Mouse (Mus musculus) granulocyte monocyte progenitor cell, adult 5-6 weeks (primary cell): ENCODE results near the gene Spata13. TPM values are rescaled to one million over a fixed set of nuclear protein-coding genes. Genes with fewer than 3 reads are reported as not detected.

ENCODE experiments used
- ATAC-seq: replicated peaks from 2 replicates; pipeline ENCODE4 v1.8.0; 2016; ENCODE audit warnings: mild to moderate bottlenecking, moderate TSS enrichment, inconsistent platforms; ENCODE audit not compliant: poor library complexity, severe bottlenecking
- total RNA-seq, 2 experiments: library from RNA; stranded (forward) in 1 of 2; stranded (reverse) in 1 of 2; fragments of 200-712, 200-1000 nt in 1 of 2; fragments of >200 nt in 1 of 2; fragmentation: Nextera tagmentation in 1 of 2; gene quantifications; 2 replicates each; pipeline ENCODE4 v1.2.3; 2014 to 2017

The Spata13 gene
- total RNA-seq, 2 experiments from 2014 or later = 24.0 to 39.3 TPM

DNA sequence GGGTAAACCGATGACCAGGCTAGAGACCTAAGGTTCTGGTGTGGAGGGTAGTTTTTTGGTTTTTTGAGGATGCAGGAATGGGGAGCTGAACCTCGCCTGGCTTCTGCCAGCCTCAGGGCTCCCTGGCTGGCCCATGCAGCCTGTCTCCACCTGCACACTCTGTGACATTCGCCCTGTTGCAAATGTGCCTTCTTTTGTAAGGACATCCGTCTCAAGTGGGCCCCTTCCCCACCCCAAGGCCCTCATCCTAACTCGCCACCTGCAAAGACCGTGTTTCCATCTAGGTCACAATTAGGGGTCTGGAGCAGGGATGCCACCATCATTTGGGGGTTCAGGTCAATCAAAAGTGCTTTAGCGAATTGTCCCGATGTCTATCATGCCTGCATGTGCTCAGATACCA, 75.9 kb downstream of the Spata13 start:
- ATAC-seq = no peak

DNA sequence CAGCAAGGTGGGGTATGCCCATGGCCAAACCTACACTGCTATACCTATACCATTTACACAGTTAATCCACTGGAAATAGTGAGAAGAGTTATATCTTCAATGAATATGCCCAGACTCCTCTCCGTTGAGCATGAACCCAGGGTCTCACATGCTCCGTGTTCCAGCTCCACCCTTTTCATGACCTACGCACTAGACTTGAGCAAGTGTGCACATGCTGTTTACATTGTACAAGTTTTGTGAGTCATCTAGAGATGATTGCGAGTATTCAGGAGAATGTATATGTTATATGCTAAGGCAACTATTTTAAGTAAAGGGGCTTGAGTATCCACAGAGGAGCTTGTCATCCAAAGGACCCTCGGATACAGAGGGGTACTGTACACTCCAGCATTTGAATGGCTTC, 77.4 kb downstream of the Spata13 start:
- no peak for ATAC-seq

- ATAC-seq = 0 out of 2 replicates have a peak, but pooled peaks have one; percentile 17
Measured at GRCm38 (mm10) chr14:60711590-60712288, 77.9 kb downstream of the Spata13 start.

DNA sequence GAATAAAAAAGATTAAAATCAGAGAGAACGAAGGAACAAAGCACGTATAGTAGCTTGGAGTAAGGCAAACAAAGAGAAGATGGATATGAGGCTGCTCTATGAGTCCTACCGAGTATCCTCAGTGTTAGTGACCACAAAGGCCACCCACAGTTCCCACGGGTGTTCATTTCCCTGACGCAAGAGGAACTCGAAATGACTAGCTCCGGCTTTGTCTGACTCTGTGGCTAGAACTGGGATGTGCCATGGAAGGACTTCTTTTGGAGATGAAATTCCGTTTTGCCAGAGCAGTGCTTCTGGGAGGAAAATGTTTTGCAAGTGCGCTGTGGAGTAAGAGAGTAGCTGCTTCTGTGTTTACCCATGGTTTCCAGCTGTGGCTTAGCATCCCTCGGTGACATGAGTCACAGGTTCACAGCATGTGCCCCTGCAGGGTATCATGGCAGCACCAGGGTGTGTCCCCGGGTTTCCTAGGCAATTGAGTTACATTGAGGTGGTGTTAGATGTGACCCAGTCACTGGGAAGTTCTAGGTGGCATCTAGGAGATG, 78.6 kb downstream of the Spata13 start:
- ATAC-seq = peak; percentile 47

- no peak for ATAC-seq
Measured at GRCm38 (mm10) chr14:60715686-60716085, 81.9 kb downstream of the Spata13 start.

DNA sequence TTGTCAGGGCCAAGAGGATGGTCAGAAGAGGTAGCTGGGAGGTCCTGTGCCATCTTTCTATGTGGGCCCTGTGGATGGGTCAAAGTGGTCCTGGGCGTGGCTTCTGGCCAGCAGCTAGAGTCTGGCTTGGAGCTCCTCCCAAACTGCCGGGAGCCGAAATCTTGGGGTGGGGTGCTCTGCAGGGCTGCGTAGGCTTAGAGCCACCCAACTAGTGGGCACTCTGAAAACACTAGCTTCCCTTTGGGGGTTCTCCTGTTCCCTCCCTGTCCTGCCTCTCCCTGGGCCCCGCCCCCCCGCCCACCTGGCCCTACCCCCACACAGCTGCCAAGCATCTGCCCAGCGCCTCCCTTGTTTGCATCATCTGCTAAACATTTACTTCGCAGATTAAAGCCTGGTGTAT, 87.5 kb downstream of the Spata13 start:
- peak; percentile 15; the same call in 1 of the 2 replicates for ATAC-seq

DNA sequence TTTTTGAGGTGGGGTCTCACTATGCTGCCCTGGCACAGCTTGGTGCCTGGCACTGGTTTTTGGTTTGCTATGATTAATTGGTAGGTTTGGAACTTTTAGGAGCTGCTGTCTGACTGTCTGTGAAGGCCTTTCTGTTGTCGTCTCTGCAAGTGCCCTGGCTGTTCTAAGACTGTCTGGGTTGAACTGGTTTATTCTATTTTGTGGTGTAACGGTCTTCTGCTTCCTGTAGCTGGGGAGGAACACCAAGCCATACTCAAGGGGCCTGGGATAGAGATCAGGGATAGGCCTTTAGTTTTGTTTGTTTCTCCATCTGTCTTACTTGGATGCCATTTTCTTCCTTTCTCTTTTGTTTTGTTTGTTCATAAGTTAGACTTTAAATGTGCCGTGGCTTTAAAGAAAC, 88.1 kb downstream of the Spata13 start:
- peak; percentile 21; the same call in 1 of the 2 replicates for ATAC-seq

GRCm38 (mm10) chr14:60726091-60726490, 92.3 kb downstream of the Spata13 start:
- no peak for ATAC-seq

DNA sequence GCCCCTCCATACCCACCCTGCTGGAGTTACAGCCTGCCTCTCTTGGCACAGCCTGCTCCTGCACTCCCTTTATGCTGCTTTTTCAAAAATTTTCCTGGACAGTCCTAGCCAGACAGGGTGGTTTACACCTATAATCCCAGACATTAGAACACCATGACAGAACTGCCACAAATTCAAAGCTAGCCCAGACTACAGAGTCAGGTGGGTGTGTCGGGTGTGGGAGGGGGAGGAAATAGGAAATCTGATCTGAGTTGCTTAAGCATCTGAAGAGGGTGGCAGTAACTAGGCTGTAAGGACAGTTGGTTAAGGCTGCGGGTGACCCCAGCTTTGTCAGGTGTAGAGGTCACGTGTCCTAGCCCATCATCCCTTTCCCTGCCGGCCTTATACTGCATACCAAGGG, 93.3 kb downstream of the Spata13 start:
- peak; percentile 52 for ATAC-seq

- no peak for ATAC-seq
Measured at GRCm38 (mm10) chr14:60732081-60732480, 98.3 kb downstream of the Spata13 start.

DNA sequence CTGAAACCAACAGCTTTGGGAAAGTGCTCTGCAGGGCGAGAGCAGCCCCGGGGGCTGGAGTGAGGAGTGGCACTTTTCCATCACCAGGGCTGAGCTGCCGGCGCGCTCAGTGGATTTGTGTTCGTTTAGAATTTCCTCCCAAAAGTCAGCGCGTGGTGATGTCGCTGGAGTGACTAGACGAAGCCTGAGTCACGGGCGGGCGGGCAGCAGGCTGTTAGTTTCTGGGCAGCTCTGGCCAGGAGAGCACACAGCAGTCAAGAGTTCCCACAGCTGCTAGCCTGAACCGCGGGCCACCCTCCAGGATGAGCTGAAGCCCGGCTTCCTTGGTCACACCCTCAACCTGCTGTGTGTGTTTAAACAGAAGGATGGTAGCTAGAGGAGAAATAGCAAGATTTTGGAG, 99.0 kb downstream of the Spata13 start:
- ATAC-seq = 0 out of 2 replicates have a peak, but pooled peaks have one; percentile 5

DNA sequence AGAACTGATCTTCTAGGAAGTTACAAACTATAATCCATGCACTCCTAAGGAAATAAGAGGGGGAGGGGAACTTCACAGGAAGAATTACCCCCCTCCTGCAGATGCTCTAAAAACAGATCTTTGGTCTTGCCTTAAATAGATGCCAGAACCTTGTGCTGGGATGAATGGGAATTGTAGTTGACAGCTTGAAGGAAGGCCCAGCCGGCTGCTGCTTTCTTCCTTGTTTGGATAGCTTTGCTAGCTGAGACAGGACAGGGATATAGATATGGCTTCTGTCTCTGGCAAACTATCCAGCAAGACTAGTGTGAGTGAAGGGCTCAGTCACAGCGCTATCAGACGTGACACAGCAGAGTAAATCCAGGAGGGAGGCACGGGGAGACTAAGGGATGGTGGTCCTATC, 99.9 kb downstream of the Spata13 start:
- no peak for ATAC-seq

GRCm38 (mm10) chr14:60735206-60735605, 101.4 kb downstream of the Spata13 start:
- ATAC-seq = no peak

GRCm38 (mm10) chr14:60735848-60736547, 102.2 kb downstream of the Spata13 start:
- peak; percentile 23 for ATAC-seq

DNA sequence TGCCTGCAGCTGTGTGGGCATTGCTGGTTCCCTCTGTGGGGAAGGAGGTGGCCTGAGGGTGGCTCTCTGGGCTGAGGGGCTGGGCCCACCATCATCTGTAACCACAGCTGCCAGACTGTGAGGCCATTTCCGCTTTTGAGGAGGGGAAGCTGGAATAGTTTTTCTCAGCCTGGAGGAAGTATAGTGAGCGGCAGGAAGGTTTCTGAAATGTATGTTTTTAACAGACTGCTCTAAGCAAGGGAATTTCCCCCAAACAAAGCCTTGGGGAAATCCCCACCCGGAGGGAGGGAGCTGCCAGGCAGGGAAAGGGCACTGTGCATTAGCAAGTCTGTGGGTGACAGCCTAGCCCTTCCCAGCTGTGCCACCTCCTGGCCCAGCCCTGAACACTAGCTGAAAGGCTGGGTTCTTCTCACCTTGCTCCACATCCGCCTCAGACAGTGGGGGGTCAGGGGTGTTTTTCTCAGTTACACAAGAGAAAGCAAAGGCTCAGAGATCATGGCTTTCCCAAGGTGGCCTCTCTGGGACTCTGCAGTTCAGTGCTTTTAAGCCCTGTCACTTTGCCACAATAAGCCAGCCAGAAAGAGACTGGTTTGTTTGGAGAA, 102.9 kb downstream of the Spata13 start:
- ATAC-seq = peak; percentile 70

DNA sequence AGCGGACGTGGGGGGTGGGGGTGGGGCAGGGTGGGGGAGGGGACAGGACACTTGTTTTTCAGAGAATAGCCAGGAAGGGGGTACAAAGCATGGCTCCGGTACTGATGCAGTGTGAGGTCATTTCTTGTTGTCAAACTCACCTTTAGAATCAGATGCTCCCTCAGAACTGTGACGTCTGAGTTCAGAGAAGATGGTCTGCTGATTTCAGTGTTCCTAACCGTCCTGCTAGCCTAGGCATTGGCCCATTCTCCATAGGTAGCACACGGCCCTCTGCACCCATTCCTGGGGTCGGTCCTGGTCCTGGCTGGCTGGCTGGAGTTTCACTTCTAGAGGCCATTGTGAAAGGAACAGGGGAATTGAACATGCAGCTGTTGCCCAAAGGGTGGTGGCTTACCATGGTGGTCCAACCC, 103.4 kb downstream of the Spata13 start:
- no peak for ATAC-seq

- ATAC-seq = peak; percentile 45
Measured at GRCm38 (mm10) chr14:60738434-60738938, 104.7 kb downstream of the Spata13 start.

GRCm38 (mm10) chr14:60739155-60739554, 105.4 kb downstream of the Spata13 start:
- ATAC-seq = no peak

DNA sequence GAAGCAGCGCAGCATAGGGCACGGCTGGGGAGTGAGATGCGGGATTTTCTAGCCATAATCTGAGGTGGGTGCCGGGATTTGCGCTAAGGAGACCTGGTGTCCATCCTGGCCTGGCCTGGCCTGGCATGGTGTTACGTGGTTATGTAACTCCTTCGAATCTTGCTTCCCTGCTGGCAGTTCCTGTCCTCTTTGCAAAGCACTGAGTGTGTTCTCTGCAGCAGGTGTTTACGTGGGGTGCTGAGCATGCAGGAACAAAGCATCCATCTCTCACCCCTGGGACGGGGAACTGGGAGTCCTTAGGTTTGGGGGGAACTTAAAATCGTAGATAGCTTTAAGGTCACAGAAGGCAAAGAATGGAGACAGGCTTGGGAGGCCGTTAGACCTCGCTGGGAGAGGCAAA, 105.8 kb downstream of the Spata13 start:
- no peak for ATAC-seq

DNA sequence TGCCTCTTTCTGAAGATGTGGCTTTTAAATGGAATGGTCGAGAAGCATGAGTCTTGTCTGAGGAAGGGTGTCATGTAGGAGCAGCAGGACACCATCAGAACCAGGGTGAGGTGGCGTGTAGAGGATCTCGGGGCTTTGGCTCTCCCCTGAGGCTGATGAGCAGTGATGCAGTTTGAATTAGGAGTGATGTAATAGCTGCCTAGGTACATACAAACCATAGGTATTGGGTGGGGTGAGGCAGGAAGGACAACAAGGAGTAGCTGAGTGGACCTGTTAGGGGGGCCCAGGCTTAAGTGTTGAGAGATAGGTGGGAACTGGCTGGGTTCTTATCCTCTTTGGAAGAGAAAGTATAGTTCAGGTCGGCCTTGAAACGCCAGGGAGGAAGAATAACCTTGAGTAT, 106.7 kb downstream of the Spata13 start:
- ATAC-seq = no peak

DNA sequence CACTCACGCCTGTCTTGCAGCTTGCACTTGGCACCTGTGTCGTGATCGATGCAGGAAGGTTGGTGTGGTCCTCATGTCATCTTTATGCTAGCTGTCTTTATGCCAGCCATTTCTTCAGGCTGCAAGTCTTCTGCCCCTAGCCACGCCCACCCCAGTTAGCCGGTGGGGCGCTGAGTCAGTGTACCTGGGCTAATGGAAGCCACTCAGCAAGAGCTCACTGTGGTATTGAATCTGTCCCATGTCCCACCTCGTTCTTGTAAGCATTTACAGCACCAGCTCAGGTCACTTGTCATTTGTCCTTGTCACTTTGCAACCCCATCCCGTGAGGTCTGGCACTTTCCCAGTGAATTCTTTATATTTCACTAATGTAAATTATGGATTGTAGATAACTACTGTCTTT, 107.2 kb downstream of the Spata13 start:
- ATAC-seq = no peak
